Mouse (Mus musculus) ovary, postnatal 36 days (tissue): ENCODE results near the gene Azin2.

Experiments used
- DNase-seq: peaks from one replicate; pipeline ENCODE4 v3.0.0; 2022; ENCODE audit warnings: low spot score, mixed read lengths

Azin2 gene

DNA sequence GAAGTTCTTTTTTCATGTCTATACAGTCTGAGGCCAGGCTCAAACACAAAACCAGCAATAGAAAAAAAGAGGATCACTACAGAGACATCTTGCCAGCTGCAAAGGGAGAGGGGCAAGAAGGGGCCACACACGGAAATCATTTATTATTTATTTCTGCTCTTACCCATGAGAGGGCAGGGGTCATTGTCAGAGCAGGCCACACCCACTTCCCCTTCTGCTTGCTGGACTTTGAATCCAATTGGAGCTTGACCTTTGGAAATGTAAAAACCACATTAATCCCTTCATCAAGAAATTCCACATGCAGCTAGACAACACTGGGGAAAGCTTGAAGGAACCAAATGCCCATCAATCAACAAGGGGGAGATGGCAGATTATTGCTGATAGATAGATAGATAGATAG, 16.4 kb upstream of the Azin2 start:
- DNase-seq = no peak

DNA sequence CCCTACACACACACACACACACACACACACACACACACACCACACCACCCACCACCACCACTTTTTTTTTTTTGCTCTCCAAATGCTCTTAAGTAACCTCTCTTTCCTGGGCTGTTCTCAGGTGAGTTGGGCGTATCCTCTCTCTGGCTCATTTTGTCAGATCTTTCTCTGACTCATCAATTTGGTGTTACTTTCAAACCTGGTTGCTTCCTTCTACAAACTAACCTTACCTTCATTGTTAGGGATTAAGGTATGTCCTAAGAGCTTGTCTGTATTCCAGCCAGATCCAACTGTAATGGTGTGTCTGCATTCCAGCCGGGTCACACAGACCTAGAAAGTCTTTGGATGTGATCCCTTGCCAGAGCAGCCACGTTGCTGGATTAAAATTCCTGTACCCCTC, 15.0 kb upstream of the Azin2 start:
- no peak for DNase-seq

DNA sequence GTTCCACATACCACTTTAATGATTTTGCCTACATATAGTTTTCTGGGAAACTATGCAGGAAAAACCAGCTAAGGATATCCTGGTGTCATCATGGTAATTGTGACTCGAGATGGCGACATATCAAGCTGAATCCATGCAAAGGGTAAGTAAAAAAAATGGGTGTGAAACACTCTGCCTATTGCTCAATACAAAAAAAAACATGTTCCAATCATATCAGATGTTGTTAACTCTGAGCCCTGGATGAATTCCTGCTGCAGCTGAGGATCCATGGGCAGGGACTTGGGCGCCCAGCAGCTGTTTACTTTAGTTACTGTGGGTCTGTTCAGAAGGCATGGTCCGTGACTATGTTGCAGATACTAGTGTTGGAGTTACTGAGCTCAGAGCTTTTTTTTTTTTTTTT, 14.3 kb upstream of the Azin2 start:
- DNase-seq = no peak

GRCm38 (mm10) chr4:128974677-128975076, 12.4 kb upstream of the Azin2 start:
- DNase-seq = no peak

GRCm38 (mm10) chr4:128971065-128971694, 8.9 kb upstream of the Azin2 start:
- DNase-seq = peak; percentile 74

- DNase-seq = no peak
Observed at GRCm38 (mm10) chr4:128970417-128970807, 8.2 kb upstream of the Azin2 start.

DNA sequence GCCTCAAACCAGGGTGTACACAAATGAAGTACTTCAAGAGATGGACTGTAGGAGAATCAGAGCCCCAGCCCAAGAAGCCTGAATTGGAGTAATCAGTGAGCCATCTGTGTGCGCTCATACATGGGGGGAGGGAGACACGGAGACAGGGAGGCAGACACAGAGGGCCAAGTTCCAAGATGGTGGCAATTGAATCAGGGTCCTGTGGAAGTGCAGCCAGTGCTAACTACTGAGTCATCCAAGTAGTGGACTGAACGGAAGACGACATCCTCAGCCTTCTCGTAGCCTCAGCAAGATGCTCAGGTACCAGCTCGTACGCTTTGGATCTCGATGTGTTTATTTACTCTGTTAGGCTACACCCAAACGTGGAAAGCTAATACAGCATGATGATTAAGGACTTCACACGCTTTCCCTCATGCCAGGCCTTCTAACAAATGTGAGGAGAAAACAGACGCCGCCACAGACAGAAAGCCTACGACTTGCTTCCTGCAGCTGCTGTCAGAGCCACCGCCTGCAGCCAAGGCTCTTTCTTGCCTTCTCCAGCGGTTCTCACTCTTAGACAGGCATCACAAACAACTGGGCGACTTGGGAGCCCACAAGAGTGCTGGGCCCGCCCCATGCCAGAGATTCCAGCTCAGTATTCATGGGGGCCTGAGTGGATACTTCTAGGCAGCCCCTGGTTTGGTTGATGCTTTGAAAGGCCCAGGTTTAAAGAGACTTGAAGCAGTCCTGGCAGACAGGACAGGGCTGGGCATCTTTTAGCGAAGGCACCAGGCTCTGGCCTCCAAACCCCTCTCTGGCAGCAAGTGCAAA, 7.6 kb upstream of the Azin2 start:
- no peak for DNase-seq

DNA sequence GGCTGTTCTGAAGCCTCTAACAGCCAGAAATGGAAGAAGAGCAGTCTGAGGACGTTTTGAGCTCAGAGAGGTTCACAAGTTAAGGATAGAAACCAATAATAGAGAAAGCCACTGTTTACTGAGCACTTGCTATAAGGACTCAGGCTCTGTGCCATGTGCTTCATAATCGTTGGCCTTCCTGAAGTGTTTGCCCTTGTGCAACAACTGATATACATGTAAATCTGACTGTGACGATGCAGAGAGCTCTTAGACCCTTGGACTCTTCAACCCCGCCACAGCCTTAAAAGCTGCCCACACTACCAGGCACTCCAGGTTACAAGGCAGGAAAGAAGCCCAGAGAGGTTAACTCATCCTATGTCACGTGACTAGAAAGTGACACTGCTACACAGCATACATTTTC, 6.8 kb upstream of the Azin2 start:
- no peak for DNase-seq

DNA sequence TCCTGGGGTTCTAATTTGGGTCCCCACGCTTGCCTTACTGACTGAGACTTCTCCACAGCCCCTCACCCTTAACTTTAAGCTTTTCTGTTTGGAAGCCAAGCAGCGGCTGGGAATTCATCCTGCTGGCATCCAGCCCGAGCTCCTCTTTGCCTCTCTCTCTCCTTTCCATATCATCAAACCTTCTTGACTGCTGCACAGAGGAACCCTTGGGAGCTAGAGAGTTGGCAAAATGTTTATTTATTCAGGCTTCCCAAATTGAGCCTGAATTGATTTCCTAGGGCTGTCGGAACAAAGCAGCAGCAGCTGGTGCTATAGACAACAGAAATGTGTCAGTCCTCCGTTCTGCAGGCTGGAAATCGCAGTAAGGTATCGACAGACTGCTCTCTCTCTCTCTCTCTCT, 4.5 kb upstream of the Azin2 start:
- no peak for DNase-seq

- no peak for DNase-seq
Observed at GRCm38 (mm10) chr4:128962926-128963290, 666 bp upstream of the Azin2 start.

GRCm38 (mm10) chr4:128961301-128962028, 777 bp downstream of the Azin2 start:
- no peak for DNase-seq

DNA sequence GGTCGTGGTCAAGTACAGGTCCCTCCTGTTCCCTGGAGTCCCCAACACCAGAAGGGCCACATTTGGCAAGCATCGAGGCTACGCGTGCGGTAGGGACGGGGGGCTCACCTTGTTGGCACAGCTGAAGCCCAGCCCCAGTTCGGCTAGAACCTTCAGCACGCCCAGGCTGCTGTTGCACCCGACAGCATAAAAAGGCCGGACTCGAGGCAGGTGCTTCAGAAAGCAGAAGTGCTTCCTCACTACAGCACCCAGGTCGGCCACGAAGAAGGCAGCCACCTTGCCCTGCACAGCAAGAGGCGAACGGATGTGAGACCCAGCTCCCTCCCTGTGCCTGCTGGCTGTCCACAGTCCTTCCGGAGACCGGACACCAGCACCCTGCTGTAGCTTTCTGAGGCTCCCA, 2.6 kb downstream of the Azin2 start:
- DNase-seq = no peak

DNA sequence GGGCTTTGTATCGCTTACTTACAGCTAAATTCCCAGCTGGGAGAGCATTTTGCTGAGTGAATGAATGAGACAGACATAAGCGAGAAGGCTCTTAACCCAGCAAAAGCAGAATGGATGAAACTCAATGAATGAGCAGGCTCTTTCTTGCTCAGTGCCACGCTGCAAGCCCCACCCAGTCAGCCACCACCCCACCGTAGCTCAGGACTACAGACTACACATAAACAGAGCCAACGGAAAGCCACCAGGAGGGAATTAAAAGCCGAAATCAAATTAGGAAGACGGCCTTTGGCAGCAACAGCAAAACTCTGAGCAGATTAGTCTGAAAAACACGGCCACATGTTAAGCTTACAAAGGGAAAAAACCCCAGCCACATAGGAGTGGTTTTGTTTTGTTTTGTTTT, 3.4 kb downstream of the Azin2 start:
- DNase-seq = no peak

GRCm38 (mm10) chr4:128958156-128958555, 4.1 kb downstream of the Azin2 start:
- no peak for DNase-seq

- peak; percentile 41 for DNase-seq
Observed at GRCm38 (mm10) chr4:128957155-128957911, 4.9 kb downstream of the Azin2 start.

DNA sequence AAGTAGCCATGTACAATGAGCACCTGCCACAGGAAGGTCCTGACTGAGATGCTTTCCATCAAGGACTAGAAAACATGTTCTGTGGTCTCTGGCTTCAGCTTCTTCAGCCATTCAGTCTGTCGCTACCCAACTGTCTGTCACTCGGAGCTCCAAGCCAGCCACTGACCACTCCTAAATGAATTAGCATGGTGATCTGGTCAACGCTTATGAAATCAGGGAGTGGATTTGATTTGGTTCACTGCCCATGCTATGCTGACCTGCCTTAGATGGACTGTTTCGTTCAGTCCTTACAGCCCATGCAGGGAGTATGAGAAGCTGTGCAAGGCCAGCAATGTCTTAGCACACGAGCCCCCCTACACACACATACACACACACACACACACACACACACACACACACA, 8.4 kb downstream of the Azin2 start:
- DNase-seq = no peak

- peak; percentile 42 for DNase-seq
Observed at GRCm38 (mm10) chr4:128950461-128950860, 11.8 kb downstream of the Azin2 start.

GRCm38 (mm10) chr4:128949470-128950005, 12.7 kb downstream of the Azin2 start:
- DNase-seq = no peak

- DNase-seq = no peak
Observed at GRCm38 (mm10) chr4:128948137-128948674, 14.0 kb downstream of the Azin2 start.

DNA sequence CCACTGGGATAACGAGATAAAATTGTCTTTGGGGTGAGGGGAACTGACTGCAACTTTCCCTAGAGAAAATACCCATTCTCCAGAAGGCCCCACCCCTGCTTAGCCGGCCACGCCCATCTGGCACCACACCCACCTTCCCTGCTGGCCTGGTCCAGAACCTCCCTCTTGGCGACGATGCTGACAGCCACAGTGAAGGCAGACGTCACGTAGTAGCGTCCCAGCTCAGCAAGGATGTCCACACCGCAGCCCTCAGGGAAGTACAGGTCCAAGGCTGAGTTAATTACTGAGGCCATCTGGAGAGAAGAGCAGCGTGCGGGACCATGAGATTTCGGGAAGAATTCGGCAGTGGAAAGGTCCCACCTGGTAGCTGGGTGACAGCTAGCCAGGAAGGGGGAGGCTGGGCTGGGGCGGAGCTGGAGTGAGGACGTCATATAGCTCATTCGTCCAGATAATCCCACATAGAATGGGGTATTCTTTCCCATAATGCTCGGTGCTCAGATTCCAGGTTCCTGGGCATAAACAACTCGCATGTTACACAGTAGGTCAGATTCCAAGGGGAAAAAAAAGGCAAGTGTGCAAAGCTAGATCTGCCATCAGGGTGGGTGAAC, 14.8 kb downstream of the Azin2 start:
- DNase-seq = no peak

DNA sequence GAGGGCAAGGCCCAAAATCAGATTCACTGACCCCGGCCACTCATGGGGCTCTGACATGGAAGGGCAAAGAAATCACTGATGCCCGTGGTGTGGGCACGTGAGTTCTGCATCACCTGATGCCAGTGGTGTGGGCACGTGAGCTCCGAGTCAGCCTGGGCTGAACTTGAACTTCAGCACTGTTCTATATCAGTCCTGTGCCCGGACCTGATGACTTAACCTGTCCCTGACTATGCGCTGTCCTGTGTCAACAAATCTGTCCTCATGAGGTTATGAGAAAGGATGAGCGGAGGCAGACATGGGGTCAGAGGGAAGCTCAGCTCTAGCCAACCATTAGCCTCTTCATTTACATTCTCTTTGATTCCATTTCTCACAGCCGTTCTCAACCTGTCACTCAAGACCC, 15.5 kb downstream of the Azin2 start:
- DNase-seq = no peak
